Mouse (Mus musculus): Measurements from ENCODE around the gene Cym. TPM values are rescaled to one million over a fixed set of nuclear protein-coding genes. Genes with fewer than 3 reads are reported as not detected.

Cym gene
- polyA plus RNA-seq, 1 experiment from 2014 or later = not detected

GRCm38 (mm10) chr3:107246876-107247275 lies 25.3 kb upstream of the Cym start:
- H3K4me2 ChIP-seq = no peak overlapping the region
- 82% methylated on average over 6 of the region's 6 CpGs for WGBS
- no peaks in the 10 kb centered on the region for H3K9me3 ChIP-seq
- ATAC-seq (ENCODE audit: insufficient number of reproducible peaks, insufficient read depth, low FRiP score, low TSS enrichment, low read depth) = no peak
- H3K9ac ChIP-seq (replicated peaks) = no peak overlapping the region
- no peak overlapping the region for H3K4me3 ChIP-seq (replicated peaks)
- H3K36me3 ChIP-seq = no peaks in the 10 kb centered on the region
- no peaks in the 10 kb centered on the region for H3K4me1 ChIP-seq (replicated peaks)
- H3K27ac ChIP-seq = no peak overlapping the region
- H3K27me3 ChIP-seq = peaks cover 12% of the 10 kb centered on the region

GRCm38 (mm10) chr3:107241389-107242094 lies 20.0 kb upstream of the Cym start:
- Histone ChIP-seq H3K36me3 (no peaks in the 10 kb centered on the region), H3K4me1 (replicated peaks) (0 out of 2 replicates have a peak, but pooled peaks cover 4% of the 10 kb centered on the region), H3K27me3 (peaks cover 12% of the 10 kb centered on the region), H3K4me3 (replicated peaks) (no peak overlapping the region), H3K9me3 (no peaks in the 10 kb centered on the region), H3K9ac (replicated peaks) (no peak overlapping the region), H3K4me2 (no peak overlapping the region), H3K27ac (no peak overlapping the region)
- WGBS = 52% methylated on average over 14 of the region's 14 CpGs
- ATAC-seq (ENCODE audit: insufficient number of reproducible peaks, insufficient read depth, low FRiP score, low TSS enrichment, low read depth) = no peak

- ATAC-seq (ENCODE audit: insufficient number of reproducible peaks, insufficient read depth, low FRiP score, low TSS enrichment, low read depth) = no peak
- H3K4me1 ChIP-seq (replicated peaks) = 0 out of 2 replicates have a peak, but pooled peaks cover 4% of the 10 kb centered on the region
- H3K4me2 ChIP-seq = no peak within 1 kb of the TSS
- no peaks in the 10 kb centered on the region for H3K9me3 ChIP-seq
- WGBS = 89% methylated on average over 9 of the region's 9 CpGs
- peaks cover 12% of the 10 kb centered on the region for H3K27me3 ChIP-seq
- no peak within 1 kb of the TSS for H3K4me3 ChIP-seq (replicated peaks)
- H3K36me3 ChIP-seq = no peaks in the 10 kb centered on the region
- no peak within 1 kb of the TSS for H3K9ac ChIP-seq (replicated peaks)
- no peak within 1 kb of the TSS for H3K27ac ChIP-seq
These were observed 18.1 kb upstream of the Cym start, which contains the start of gene Prok1 for GRCm38 (mm10) chr3:107239607-107240006. Prok1 (minus strand) TSS chr3:107239707.

GRCm38 (mm10) chr3:107238471-107238980 lies 17.0 kb upstream of the Cym start:
- H3K36me3 ChIP-seq = no peaks in the 10 kb centered on the region
- H3K9ac ChIP-seq (replicated peaks) = no peak overlapping the region
- H3K27ac ChIP-seq = no peak overlapping the region
- no peaks in the 10 kb centered on the region for H3K9me3 ChIP-seq
- 0 out of 2 replicates have a peak, but pooled peaks cover 4% of the 10 kb centered on the region for H3K4me1 ChIP-seq (replicated peaks)
- no peak overlapping the region for H3K4me3 ChIP-seq (replicated peaks)
- H3K4me2 ChIP-seq = no peak overlapping the region
- no peak for ATAC-seq (ENCODE audit: insufficient number of reproducible peaks, insufficient read depth, low FRiP score, low TSS enrichment, low read depth)
- H3K27me3 ChIP-seq = peaks cover 6% of the 10 kb centered on the region; the same call in 1 of the 2 replicates
- 85% methylated on average over 8 of the region's 8 CpGs for WGBS

GRCm38 (mm10) chr3:107238051-107238450 lies 16.5 kb upstream of the Cym start:
- peaks cover 9% of the 10 kb centered on the region; the same call in 1 of the 2 replicates for H3K27me3 ChIP-seq
- H3K9me3 ChIP-seq = no peaks in the 10 kb centered on the region
- H3K4me2 ChIP-seq = no peak overlapping the region
- no peak overlapping the region for H3K4me3 ChIP-seq (replicated peaks)
- no peak overlapping the region for H3K27ac ChIP-seq
- 39% methylated on average over 2 of the region's 2 CpGs for WGBS
- H3K9ac ChIP-seq (replicated peaks) = no peak overlapping the region
- no peaks in the 10 kb centered on the region for H3K36me3 ChIP-seq
- 0 out of 2 replicates have a peak, but pooled peaks cover 4% of the 10 kb centered on the region for H3K4me1 ChIP-seq (replicated peaks)
- no peak for ATAC-seq (ENCODE audit: insufficient number of reproducible peaks, insufficient read depth, low FRiP score, low TSS enrichment, low read depth)

GRCm38 (mm10) chr3:107233945-107234344 lies 12.4 kb upstream of the Cym start:
- Histone ChIP-seq H3K27ac (no peak overlapping the region), H3K4me2 (no peak overlapping the region), H3K9ac (replicated peaks) (no peak overlapping the region), H3K9me3 (no peaks in the 10 kb centered on the region), H3K4me1 (replicated peaks) (no peaks in the 10 kb centered on the region), H3K27me3 (0 out of 2 replicates have a peak, but pooled peaks cover 9% of the 10 kb centered on the region), H3K4me3 (replicated peaks) (no peak overlapping the region), H3K36me3 (no peaks in the 10 kb centered on the region)
- ATAC-seq (ENCODE audit: insufficient number of reproducible peaks, insufficient read depth, low FRiP score, low TSS enrichment, low read depth) = no peak
- WGBS = 26% methylated on average over 2 of the region's 2 CpGs

GRCm38 (mm10) chr3:107233351-107233813 lies 11.8 kb upstream of the Cym start:
- no peak overlapping the region for H3K27ac ChIP-seq
- 9% methylated on average over 11 of the region's 11 CpGs for WGBS
- no peak overlapping the region for H3K4me3 ChIP-seq (replicated peaks)
- H3K27me3 ChIP-seq = 0 out of 2 replicates have a peak, but pooled peaks cover 9% of the 10 kb centered on the region
- ATAC-seq (ENCODE audit: insufficient number of reproducible peaks, insufficient read depth, low FRiP score, low TSS enrichment, low read depth) = no peak
- H3K4me1 ChIP-seq (replicated peaks) = no peaks in the 10 kb centered on the region
- no peaks in the 10 kb centered on the region for H3K9me3 ChIP-seq
- no peaks in the 10 kb centered on the region for H3K36me3 ChIP-seq
- no peak overlapping the region for H3K4me2 ChIP-seq
- H3K9ac ChIP-seq (replicated peaks) = no peak overlapping the region

GRCm38 (mm10) chr3:107231202-107231601 lies 9.7 kb upstream of the Cym start:
- Histone ChIP-seq H3K36me3 (no peaks in the 10 kb centered on the region), H3K27me3 (0 out of 2 replicates have a peak, but pooled peaks cover 9% of the 10 kb centered on the region), H3K4me3 (replicated peaks) (no peak overlapping the region), H3K4me1 (replicated peaks) (no peaks in the 10 kb centered on the region), H3K9me3 (no peaks in the 10 kb centered on the region), H3K4me2 (no peak overlapping the region), H3K9ac (replicated peaks) (no peak overlapping the region), H3K27ac (no peak overlapping the region)
- ATAC-seq (ENCODE audit: insufficient number of reproducible peaks, insufficient read depth, low FRiP score, low TSS enrichment, low read depth) = no peak
- WGBS = 53% methylated on average over 4 of the region's 4 CpGs

GRCm38 (mm10) chr3:107230527-107230926 lies 9.0 kb upstream of the Cym start, which contains the start of gene A630076J17Rik:
A630076J17Rik (plus strand) TSS chr3:107230614.
- no peak within 1 kb of the TSS for H3K27ac ChIP-seq
- no peak within 1 kb of the TSS for H3K4me3 ChIP-seq (replicated peaks)
- H3K9me3 ChIP-seq = no peaks in the 10 kb centered on the region
- H3K4me1 ChIP-seq (replicated peaks) = no peaks in the 10 kb centered on the region
- 0 out of 2 replicates have a peak, but pooled peaks cover 9% of the 10 kb centered on the region for H3K27me3 ChIP-seq
- H3K36me3 ChIP-seq = no peaks in the 10 kb centered on the region
- WGBS = 34% methylated on average over 1 of the region's 1 CpGs
- no peak for ATAC-seq (ENCODE audit: insufficient number of reproducible peaks, insufficient read depth, low FRiP score, low TSS enrichment, low read depth)
- H3K4me2 ChIP-seq = no peak within 1 kb of the TSS
- H3K9ac ChIP-seq (replicated peaks) = no peak within 1 kb of the TSS

GRCm38 (mm10) chr3:107229822-107230221 lies 8.3 kb upstream of the Cym start:
- Histone ChIP-seq H3K4me2 (no peak overlapping the region), H3K27me3 (0 out of 2 replicates have a peak, but pooled peaks cover 9% of the 10 kb centered on the region), H3K36me3 (no peaks in the 10 kb centered on the region), H3K4me3 (replicated peaks) (no peak overlapping the region), H3K9ac (replicated peaks) (no peak overlapping the region), H3K4me1 (replicated peaks) (no peaks in the 10 kb centered on the region), H3K9me3 (no peaks in the 10 kb centered on the region), H3K27ac (no peak overlapping the region)
- whole genome bisulfite sequencing = 74% methylated on average over 5 of the region's 5 CpGs
- no peak for ATAC-seq (ENCODE audit: insufficient number of reproducible peaks, insufficient read depth, low FRiP score, low TSS enrichment, low read depth)

GRCm38 (mm10) chr3:107229221-107229620 lies 7.7 kb upstream of the Cym start:
- H3K27ac ChIP-seq = no peak overlapping the region
- H3K27me3 ChIP-seq = 0 out of 2 replicates have a peak, but pooled peaks cover 9% of the 10 kb centered on the region
- H3K4me1 ChIP-seq (replicated peaks) = no peaks in the 10 kb centered on the region
- no peak overlapping the region for H3K4me3 ChIP-seq (replicated peaks)
- no peak overlapping the region for H3K9ac ChIP-seq (replicated peaks)
- no peaks in the 10 kb centered on the region; the same call in 1 of the 2 replicates for H3K9me3 ChIP-seq
- no peaks in the 10 kb centered on the region for H3K36me3 ChIP-seq
- no peak overlapping the region for H3K4me2 ChIP-seq
- 70% methylated on average over 5 of the region's 5 CpGs for WGBS
- no peak for ATAC-seq (ENCODE audit: insufficient number of reproducible peaks, insufficient read depth, low FRiP score, low TSS enrichment, low read depth)

Data from limb, embryonic 12.5 days (tissue).